Mouse (Mus musculus) left cerebral cortex, adult 8-10 months (tissue): ENCODE results near the gene Gzmk. TPM values are rescaled to one million over a fixed set of nuclear protein-coding genes. Genes with fewer than 3 reads are reported as not detected.
A peak's percentile ranks its signal among the peaks of the same experiment; 100 is the strongest.
"Not testable (repeated sequence)": the region's sequence is repeated elsewhere in the genome, so short reads cannot be mapped to it uniquely, and the experiment has no call there.

Source experiments
- DNase-seq, 2 experiments: peaks; one replicate each; pipeline ENCODE4 v3.0.0; 2022; ENCODE audit warnings: low spot score in 2 of 2
- total RNA-seq, 4 experiments: library from RNA; stranded (reverse); gene quantifications; 2 replicates each; pipeline ENCODE4 v1.2.4; 2022

The Gzmk gene
- total RNA-seq, result under 1 TPM in 1 of 4 experiments, not detected in 3; 0.25 TPM

DNA sequence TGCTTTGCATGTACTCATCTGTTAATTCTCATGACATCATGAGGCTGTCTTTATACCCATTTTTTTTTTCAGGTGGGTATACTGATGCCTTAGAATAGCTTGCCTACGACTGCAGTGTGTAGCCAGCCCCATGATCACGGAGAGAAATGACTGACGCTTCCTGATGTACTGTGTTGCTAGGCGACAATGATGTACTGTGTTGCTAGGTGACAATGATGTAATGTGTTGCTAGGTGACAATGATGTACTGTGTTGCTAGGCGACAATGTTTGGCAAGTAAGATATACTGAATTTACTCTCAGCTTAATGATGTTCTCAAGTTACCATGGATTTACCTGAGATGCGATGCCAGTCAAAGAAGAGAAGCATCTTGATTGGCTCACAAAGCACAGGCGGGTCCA is at the start of gene Gzmk:
TSS of gene Gzmk (minus strand) at position 98 of the 400 bp plus-strand sequence.
- DNase-seq, result peak in 1 of 2 experiments; percentile 66

DNA sequence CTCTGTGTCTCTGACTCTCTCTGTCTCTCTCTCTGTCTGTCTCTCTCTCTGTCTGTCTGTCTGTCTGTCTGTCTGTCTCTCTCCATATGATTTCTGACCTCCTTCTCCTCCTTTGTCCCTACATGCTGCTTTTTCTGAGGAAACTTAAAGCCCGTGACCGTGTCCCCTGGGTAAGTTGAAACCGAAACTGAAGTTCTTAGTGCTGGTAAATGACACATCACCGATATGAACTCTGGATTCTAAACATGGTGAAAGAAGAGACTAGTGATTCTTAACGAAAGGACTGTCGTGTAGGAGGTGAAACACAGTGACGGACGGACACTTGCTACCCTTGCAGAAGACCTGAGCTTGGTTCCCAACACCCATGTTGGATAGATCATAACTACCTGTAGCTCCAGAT is 45.5 kb upstream of the Gzmk start:
- no peak for DNase-seq

DNA sequence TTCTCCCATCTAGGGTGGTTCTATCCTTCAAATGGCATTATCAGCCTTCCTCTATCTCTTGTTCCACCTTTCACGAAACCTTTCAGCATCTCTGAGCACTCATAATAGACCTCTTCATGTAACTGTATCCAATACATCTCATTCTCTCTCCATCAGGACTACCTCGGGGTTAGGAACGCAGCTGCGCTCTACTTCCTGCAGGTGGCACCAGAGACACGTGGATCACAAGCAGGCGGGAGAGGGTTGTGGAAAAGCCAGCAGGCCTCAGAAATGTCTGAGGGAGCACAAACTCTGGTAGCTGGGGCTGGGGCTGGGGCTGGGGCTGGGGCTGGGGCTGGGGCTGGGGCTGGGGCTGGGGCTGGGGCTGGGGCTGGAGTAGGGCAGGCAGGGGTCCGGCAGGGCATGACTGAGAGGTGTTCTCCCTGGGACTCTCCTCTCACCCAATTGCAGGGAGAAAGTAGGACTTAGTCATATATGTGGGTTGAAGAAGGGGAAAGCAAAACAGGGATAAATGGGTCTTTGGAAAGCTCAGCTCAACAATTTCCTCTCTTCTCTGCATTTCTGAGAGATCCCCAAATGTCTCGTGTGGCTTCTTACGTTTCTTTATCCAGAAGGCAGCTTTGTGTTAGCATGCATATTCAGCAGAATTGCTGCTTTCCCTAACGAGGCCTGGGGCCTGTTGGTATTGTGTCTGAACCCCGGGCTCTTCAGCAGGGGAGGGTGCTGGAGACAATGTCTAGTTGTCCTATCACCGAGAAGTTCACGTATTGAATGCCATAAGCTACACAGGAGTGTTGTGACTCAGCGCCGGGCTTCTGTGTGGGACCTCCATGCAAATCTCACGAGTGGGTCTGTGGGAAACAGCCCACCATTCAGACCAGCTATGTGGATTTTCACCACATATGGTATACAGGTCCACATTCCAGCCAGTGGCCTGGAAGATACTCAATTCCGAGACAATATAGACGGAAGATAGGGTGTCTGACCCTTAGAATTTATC is 44.4 kb upstream of the Gzmk start:
- DNase-seq, result peak; percentile 23 to 57

DNA sequence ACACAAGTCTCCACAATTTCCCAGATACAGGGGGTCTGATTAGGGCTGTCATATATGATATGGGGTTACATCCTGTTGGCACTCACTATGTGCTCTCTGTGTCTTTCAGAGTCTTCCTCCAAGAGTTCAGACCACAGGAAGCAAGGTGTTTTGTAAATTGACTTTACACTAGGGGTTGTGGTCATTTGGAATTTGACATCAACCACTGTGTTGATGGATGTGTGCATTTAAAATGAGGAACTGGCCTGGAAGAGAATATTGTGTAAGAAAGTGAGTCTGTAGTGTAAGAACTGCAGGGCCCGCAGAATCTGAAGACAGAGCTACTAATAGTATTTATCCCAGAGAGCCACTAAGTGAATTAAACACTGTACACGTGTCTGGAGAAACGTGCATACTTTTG is 41.5 kb upstream of the Gzmk start:
- no peak for DNase-seq

DNA sequence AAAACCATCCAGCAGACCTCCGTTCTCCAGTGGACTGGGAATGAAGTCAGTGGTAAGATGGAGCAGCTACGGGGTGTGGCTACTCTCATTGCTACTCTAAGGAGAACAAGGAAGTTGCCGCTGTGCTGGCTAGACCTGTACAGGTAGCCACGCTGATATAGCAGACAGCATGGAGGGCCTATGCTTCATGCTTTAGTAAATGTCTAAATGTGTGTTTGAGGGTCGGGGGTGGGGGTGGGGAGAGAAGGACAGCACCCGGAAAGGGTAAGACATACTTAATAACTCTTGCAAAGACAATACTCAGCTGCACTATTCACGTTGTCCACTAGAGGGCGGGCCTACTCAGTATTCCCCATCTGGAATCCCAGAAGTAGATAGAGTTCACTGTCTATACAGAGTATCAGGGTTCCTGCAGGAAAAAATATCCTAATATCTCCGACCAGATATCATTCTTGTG is 40.8 kb upstream of the Gzmk start:
- peak in 1 of 2 experiments; percentile 37 for DNase-seq

DNA sequence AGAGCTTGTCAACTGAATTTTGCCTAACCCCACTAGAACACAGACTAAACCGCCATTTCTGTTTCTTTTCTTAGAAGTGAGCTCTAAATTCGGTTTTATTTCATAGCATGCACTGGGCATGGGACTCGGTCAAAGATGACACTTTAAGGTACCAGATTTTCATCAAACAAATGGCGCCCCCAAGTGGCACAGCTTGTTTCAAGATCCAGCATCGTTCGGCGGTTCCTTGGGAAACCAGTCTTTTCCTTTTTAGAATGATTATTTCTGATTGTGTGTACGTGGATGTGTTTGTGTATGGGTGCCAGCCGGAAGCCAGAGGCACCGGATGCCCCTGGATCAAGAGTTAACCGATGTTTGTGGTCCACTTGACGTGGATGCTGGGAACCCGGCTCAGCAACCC is 39.5 kb upstream of the Gzmk start:
- peak in 1 of 2 experiments; percentile 45 for DNase-seq

DNA sequence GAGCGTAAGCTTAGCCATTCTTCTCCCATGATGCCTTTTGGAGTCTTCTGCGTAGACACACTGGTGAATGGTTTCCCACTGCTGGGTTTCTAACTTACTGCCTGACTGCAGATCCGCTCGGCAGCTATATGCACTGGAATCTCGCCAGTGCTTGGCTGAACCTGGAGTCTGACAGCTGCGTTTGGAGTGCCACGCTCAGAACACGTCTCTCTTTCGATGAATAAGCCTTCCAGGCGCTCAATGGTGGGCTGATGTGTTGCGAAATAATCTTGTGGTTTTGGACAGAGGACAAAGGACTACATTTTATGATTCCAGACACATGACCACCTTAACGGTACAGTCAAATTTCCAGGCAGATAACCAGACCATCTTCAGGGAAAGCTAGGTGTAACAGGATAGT is 37.1 kb upstream of the Gzmk start:
- DNase-seq, result peak; percentile 4 to 30

DNA sequence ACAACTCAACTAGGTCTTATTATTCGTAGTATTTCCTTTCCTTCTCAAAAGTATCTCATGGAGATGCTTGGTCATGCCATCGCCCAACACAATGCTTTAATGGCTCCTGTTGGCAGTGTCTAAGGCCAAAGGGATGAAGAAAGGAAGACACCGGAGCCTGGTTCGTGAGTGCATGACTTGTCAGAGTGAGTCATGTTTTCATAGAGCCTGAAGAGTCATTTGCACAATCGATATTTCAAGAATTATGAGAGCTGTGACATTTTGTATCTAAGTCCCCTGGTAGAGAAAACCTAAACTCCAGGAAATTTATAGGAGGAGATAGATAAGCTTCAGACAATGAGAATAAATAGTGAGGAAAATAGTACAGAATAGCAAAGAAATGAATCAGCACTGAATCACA is 33.5 kb upstream of the Gzmk start:
- DNase-seq, result no peak

DNA sequence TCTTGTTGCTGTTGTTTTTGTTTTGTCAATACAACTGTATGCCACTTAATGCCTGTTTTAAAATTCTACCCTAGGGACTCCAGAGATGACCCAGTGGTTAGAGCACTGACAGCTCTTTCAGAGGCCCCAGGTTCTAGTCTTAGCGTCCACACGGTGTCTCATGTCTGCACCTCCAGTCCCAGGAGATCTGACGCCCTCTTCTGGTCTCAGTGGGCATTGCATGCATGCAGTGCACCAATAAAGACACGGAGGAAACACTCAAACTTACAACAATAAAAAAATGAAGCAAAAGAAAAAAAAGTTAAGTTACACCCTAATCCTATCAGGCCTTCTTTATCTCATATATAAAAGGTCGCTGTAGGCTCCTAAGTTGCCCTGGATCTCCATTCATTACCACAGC is 31.5 kb upstream of the Gzmk start:
- DNase-seq, result no peak

DNA sequence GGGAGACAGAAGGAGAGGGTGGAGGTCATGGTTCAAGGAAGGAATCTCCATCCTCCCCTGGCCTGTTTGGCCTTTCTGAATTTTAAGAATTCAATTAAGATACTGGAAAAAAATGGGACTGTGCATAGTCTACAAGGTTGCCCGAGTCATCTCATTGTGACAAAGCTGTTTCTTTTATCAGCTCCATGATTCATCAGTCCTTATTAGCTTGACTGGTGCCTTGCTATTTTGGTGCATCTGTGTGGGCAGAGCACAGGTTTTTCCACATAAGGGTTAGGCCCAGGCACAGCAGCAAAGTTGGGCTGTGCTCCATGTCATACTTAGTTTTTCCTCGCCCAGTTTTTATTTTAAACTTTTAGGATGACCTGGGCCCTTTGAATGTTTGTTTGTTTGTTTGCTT is 31.1 kb upstream of the Gzmk start:
- no peak for DNase-seq

DNA sequence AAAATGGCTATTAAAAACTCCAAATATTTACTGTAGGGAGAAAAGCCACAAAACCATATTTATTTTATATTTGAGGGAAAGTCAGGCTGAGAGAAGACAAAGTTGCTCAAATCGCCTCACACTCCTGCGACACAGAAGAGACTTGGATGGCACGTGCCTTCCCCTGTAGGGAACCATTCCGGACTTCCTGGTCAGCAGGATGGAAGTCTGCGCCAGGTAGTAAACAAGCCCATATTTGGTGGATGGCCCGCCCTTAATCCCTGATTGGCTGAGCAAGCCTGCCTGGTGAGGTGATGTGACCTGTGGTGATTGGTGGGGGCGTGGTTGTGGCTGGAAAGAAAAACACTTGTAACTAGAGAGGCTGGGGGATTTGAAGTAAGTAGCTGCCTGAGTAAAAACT is 26.9 kb upstream of the Gzmk start:
- not testable (repeated sequence) for DNase-seq

DNA sequence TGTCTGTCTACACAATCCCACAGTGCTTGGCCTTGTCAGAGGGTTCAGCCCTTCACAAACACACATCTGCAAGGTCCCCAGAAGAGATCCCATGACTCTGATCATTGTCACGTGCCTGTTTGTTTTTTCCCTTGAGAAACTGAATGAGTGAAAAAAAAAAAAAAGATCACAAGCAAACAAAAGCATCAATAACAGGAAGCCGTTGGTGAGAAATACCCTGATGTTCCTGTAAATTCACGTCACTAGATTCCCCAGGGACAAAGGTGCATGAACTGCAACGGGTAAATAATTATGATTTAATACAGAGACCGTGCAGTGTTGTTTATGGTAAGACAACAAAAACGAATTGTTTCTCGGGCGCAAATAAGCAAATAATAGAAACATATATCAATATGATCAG is 19.3 kb upstream of the Gzmk start:
- no peak for DNase-seq

DNA sequence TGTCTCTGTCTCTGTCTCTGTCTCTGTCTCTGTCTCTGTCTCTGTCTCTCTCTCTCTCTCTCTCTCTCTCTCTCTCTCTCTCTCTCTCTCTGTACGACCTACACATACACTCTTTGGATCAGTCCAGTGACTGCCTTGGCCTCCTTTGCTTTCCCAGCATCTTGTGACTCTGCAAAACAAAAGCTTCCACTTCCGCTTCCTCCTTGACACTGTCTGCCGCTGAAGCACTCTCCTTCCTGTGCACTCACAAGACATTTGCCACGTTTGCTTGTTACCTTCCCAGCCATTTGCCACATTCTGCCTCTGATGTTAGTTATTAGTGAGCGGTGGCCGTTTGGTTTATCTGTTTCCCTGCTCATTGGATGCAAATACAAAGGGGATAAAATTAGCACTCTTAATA is 16.4 kb upstream of the Gzmk start:
- no peak for DNase-seq

DNA sequence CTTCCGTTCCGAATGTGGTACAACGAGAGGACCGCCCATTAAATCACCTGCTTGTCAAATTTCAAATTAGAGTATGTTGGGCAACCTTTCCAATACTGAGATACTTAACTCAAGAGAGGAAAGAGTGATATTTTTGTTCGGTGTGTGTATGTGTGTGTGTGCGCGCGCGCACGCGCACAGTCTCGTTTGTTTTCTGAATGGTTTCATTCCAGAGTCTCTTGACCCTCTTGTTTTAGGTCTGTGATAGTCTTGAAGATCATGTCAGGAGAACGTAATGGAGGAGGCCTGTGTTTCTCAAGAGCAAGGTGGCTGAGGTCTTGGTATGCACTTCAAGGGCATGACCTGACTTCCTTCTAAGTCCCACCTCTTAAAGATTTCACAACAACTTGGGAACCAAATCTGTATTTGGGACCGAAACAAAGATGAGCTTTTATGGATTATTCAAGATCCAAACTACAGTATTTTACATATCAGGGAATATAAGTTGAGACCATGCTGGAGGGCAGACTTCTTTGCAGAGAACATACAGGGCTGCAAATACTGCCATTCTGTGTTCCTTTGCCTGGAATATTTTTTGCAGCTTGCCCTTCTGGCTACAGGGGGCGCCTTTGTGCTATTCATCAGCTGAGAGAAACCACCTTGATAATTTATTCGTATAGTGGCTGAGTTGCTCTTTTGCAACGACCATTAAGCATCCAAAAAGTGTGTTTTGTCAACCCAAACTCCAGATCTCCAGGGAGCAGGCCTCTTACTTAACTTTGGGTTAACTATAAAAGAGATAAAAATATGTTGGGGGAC is 2.2 kb upstream of the Gzmk start:
- DNase-seq, result no peak

DNA sequence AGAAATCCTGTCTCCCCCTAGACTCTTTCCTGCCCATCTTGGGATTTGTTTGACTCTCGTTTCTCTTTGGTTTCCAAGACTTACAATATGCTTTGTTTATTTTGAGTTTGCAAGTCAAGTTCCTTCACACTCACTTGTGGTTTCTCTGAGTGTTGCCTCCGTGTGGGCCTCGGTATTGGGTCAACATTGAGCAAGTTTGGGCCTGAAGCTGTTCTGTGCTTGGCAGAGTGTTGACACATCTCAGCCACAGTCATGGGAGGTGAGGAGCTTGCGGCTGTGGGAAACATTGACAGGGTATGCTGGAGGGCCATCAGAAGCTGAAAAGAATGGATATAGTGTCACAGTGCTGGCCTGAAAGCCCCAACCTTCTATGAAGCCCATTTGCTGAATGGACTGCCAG is 1.4 kb upstream of the Gzmk start:
- DNase-seq, result no peak

DNA sequence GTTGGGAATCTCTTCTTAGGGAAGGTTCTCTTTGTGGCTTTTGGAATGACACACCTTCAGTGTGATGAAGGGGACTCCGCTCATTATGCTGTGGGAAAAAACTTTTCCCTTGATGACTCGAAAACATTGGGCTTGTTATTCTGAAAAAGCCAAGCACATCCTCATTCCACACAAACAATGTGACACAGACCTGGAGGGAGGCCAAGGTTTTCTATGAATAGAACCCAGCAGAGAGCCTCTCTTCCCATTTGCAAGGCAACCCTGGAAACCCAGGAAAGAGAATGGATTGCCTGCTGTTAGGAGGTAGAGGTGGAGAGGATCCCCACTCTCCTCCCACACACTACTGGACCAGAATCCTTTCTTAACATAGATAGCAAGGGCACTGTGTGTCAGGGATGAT is 1.6 kb downstream of the Gzmk start:
- DNase-seq, result peak in 1 of 2 experiments; percentile 54

DNA sequence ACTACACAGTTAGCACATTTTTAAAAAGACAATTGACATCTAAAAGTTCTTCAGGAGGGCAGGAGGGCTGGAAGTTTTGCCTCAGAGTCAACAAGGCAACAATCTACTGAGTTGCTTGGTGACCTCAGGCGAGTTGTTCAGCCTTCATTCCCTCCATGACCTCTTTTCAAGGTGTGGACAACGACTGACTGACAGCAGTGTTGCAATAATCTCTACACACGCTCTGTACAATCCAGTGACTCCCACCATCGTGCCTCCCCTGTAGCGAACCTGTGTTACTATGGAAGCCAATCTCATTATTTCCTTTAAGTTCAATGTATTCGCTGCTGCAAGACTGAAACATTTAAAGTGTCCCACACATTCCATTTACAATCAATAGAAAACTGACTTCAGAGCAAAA is 3.9 kb downstream of the Gzmk start:
- no peak for DNase-seq

DNA sequence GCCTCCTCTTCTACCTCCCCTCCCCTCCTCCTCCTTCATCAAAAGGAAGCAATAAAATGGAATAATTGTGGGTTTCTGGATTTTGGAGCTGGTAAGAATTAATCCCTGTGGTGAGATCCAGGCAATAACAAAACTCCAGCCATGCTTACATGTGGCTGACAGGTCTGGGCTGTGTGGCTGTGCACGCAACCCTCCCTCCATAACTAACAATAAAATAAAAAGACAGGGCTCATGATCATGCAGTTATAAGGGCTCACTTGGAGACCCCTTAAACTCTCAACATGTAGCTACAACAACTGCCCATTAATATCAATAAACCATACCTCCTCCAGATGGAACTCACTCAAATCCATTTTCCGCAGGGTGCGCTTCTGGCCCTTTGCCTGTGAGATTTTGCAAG is 11.8 kb downstream of the Gzmk start:
- DNase-seq, result no peak

DNA sequence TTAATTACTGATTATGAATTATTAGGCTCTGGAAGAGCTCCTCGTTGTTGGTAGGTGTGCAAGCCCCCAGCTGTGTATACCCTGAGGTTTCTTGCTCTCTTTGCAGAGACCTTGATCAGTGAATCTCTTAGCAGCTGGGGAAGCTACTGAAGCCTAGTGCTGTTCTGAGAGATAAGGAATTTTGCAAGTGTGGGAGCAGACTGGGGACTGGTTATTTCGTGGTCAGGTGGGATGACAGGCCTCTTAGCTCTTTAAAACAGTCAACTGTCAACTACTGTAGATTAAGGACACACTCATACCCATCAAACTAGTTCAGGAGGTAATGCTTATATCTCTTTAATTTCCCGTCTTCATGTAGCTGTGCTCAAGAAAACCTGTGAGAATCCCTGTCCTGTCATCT is 13.3 kb downstream of the Gzmk start:
- DNase-seq, result no peak

DNA sequence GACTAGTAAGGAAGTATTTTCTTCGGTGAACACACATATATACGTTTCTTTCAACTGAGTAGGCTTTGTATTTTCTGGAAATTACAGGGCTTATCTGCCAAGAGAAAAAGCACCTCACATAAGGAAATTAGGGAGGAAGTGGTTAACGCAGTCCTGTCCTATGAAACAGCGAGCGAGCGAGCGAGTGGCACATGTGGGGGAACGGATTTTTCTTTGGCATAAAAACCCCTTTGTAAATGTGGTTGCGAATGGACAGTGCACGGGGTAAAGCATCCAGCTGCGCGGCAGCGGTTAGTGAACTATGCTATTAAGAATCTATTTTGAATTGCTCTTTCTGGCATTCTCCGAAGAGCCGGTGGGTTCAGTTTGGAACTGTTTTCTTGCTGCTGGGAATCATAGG is 14.4 kb downstream of the Gzmk start:
- no peak for DNase-seq

DNA sequence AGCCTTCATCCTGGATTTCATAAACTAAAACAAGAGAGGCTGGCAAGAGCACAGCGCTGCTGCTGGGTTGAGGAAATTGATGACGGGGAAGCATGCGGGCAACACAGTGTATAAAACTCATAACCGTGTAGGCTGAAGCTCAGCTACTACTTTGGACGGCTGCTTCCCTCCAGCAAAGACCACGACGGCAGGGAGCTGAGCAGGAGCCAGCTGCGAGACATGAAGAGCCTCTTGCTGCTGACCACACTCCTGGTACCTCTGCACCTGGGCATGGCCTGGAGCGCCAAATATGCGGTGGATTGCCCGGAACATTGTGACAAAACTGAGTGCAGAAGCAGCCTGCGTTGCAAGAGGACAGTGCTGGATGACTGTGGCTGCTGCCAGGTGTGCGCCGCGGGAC is 16.1 kb downstream of the Gzmk start, which contains the start of gene Esm1:
TSS of gene Esm1 (plus strand) at position 36 of the 400 bp plus-strand sequence.
- no peak for DNase-seq

DNA sequence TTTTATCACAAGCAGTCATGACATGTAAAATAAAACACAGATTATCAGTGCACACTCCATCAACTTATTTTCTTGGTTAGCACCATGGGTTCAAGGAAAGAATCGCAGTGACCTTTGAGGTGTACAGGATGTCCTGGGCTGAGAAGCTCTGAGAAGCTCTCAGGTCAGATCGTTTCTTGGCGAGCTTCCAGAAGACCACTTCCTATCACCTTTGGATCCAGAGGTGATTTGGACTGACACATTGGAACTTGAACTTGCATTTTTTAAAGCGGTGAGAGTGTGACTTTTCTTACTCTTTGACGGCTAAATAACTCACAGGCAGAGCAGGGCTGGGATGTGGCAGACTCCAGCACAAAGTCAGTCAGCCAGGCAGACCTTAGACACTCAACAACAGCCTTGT is 20.4 kb downstream of the Gzmk start:
- DNase-seq, result no peak
